ENCODE assay signal across 12 mouse cellular contexts in genomic region chr17:8143802-8144673, GRCm38 (mm10). TPM values are rescaled to one million over a fixed set of nuclear protein-coding genes. Genes with fewer than 3 reads are reported as not detected.
DNase-seq lines count a peak whose midpoint lies in the region; ATAC-seq and TF ChIP-seq lines count a peak whose summit lies in the region.
"Not testable (repeated sequence)": the region's sequence is repeated elsewhere in the genome, so short reads cannot be mapped to it uniquely, and the experiment has no call there.
"Had no signal": no experiment of that assay in that cellular context is flagged by ENCODE, and none has a peak within 500 bp of the region (broad histone marks: within the 10 kb centered on the region; RNA-seq: fewer than 3 reads in every experiment).

No protein-coding gene starts in this region.

- ATAC-seq in forebrain, postnatal 0 days: peak; percentile 12; the same call in 1 of the 2 replicates
- not testable (repeated sequence) for ATAC-seq in heart, embryonic 15.5 days (replicated peaks; ENCODE audit: insufficient number of reproducible peaks, insufficient read depth, low FRiP score, low read depth)

- H3K4me3 ChIP-seq in forebrain, postnatal 0 days (ENCODE audit: low read depth, low read length); heart, embryonic 15.5 days: not testable (repeated sequence)

- not testable (repeated sequence) for H3K27ac ChIP-seq in forebrain, postnatal 0 days (ENCODE audit: low read depth, low read length)
- H3K27ac ChIP-seq in heart, embryonic 15.5 days: peak overlapping the region; percentile 78

- not testable (repeated sequence) for H3K9ac ChIP-seq in forebrain, postnatal 0 days; heart, embryonic 15.5 days

- not testable (repeated sequence) for H3K27me3 ChIP-seq in forebrain, postnatal 0 days (ENCODE audit: insufficient read depth, low read length); heart, embryonic 15.5 days

- not testable (repeated sequence) for H3K4me1 ChIP-seq in forebrain, postnatal 0 days (ENCODE audit: insufficient read depth); heart, embryonic 15.5 days (replicated peaks)

- DNase-seq in adrenal gland, adult 8-10 months: peak; percentile 62
- DNase-seq in forebrain, postnatal 0 days: not testable (repeated sequence)
- DNase-seq in kidney, adult 18-20 months: peak; percentile 56
- DNase-seq in left cerebral cortex, postnatal 4 days: peak; percentile 34
- DNase-seq in lung, postnatal 14 days: peak; percentile 9
- peak; percentile 27 for DNase-seq in retina, postnatal 1 day

- H3K9me3 ChIP-seq in forebrain, postnatal 0 days (ENCODE audit: low read length); heart, embryonic 15.5 days (replicated peaks): not testable (repeated sequence)

- not testable (repeated sequence) for TF ChIP-seq CTCF in forebrain, postnatal 0 days (IDR thresholded peaks at IDR 0.05; ENCODE audit: low read depth)

- intact Hi-C loops in left cerebral cortex, postnatal 4 days (cut with DNase I): not testable (repeated sequence)

- WGBS in forebrain, postnatal 0 days: 37% methylated on average over 13 of the region's 14 CpGs
- 33% methylated on average over 12 of the region's 14 CpGs for WGBS in heart, embryonic 15.5 days

- not testable (repeated sequence) for H3K36me3 ChIP-seq in forebrain, postnatal 0 days (ENCODE audit: insufficient read depth); heart, embryonic 15.5 days

- H3K4me2 ChIP-seq in forebrain, postnatal 0 days (ENCODE audit: low read depth): not testable (repeated sequence)
- H3K4me2 ChIP-seq in heart, embryonic 15.5 days: 0 out of 2 replicates have a peak overlapping the region, but pooled peaks have one; percentile 25

RNA-seq across cellular contexts. Expression of gene Gm49673, which starts 3.5 kb away (rescaled TPM):
- under 1 TPM; 0.40 to 0.99 (median 0.55) TPM for total RNA-seq in adrenal gland, adult 8-10 months (2022)
- 0.48 TPM in 1 of 2 replicates, not detected in the other for total RNA-seq in forebrain, postnatal 0 days (2014; rRNA removed)
- polyA plus RNA-seq in forebrain, postnatal 0 days (2015; fragmentation: Nextera tagmentation; extraction: Ambion mirVana): 0.09 and 0.53 TPM in 2 replicates
- 0.15 TPM in 1 of 2 replicates, not detected in the other for polyA plus RNA-seq in heart, embryonic 15.5 days (2015; fragmentation: Nextera tagmentation; extraction: Ambion mirVana)
- total RNA-seq in left cerebral cortex, postnatal 4 days (2021): not detected
- total RNA-seq: MEL had no signal
- polyA plus RNA-seq: embryonic facial prominence, embryonic 10.5 days; heart, embryonic 11.5 days; liver, embryonic 12.5 days; midbrain, embryonic 11.5 days had no signal

RNA-seq across cellular contexts. Expression of gene Rnaset2a, which starts 3.9 kb away (rescaled TPM):
- 10 to 100 TPM; 54.7 to 87.9 (median 79.3) TPM for total RNA-seq in adrenal gland, adult 8-10 months (2022)
- total RNA-seq in forebrain, postnatal 0 days (2014; rRNA removed): 12.6 and 15.5 TPM in 2 replicates
- 15.7 and 16.8 TPM in 2 replicates for polyA plus RNA-seq in forebrain, postnatal 0 days (2015; fragmentation: Nextera tagmentation; extraction: Ambion mirVana)
- 33.0 and 34.1 TPM in 2 replicates for polyA plus RNA-seq in heart, embryonic 15.5 days (2015; fragmentation: Nextera tagmentation; extraction: Ambion mirVana)
- total RNA-seq in left cerebral cortex, postnatal 4 days (2021): 1 to 10 TPM; 4.7 to 5.2 TPM

RNA-seq across cellular contexts. Expression of gene Fgfr1op, which starts 21.3 kb away (rescaled TPM):
- total RNA-seq in adrenal gland, adult 8-10 months (2022): 10 to 100 TPM; 25.0 to 29.9 (median 27.9) TPM
- 18.4 and 19.1 TPM in 2 replicates for total RNA-seq in forebrain, postnatal 0 days (2014; rRNA removed)
- 12.2 and 16.3 TPM in 2 replicates for polyA plus RNA-seq in forebrain, postnatal 0 days (2015; fragmentation: Nextera tagmentation; extraction: Ambion mirVana)
- 20.1 and 23.9 TPM in 2 replicates for polyA plus RNA-seq in heart, embryonic 15.5 days (2015; fragmentation: Nextera tagmentation; extraction: Ambion mirVana)
- 10 to 100 TPM; 18.5 to 22.6 TPM for total RNA-seq in left cerebral cortex, postnatal 4 days (2021)
